In the genomic region with DNA sequence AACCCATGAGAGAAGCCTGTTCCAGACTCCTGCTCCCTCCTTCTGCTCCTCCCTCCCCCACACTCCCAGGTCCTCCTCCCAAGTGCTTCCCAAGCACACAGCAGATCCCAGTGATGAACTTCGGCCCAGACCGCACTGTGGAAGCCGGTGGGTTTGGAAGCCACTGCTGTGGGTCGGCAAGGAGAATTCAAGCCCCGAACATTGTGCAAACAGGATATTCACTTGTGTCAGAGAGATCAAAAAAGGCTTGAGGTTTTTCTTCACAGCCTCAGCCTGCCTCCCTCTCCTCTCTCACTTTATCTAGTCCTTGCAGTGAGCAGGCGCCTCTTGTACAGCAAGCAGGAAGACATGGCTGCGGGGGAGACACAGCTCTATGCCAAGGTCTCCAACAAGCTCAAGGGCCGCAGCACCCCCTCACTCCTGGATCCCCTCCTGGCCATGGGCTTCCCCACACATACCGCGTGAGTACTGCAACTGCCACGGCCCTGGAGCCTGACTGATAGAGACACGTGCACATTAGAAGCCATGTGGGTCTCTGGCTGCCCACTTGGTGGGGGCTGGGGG, we compare ENCODE assay signal across 12 mouse cellular contexts. TPM values are rescaled to one million over a fixed set of nuclear protein-coding genes. Genes with fewer than 3 reads are reported as not detected.
DNase-seq lines count a peak whose midpoint lies in the region; ATAC-seq and TF ChIP-seq lines count a peak whose summit lies in the region.
"Had no signal": no experiment of that assay in that cellular context is flagged by ENCODE, and none has a peak within 500 bp of the region (broad histone marks: within the 10 kb centered on the region; RNA-seq: fewer than 3 reads in every experiment).

A gene (plus strand): TSS at position 103 of the 564 bp plus-strand sequence.

- H3K27ac ChIP-seq in heart, embryonic 11.5 days (ENCODE audit: low read depth, low read length) = no peak within 1 kb of the TSS
- peak within 1 kb of the TSS; percentile 84 for H3K27ac ChIP-seq in liver, embryonic 12.5 days
- H3K27ac ChIP-seq in testis, adult 2 months (ENCODE audit: control insufficient read depth, insufficient read depth, low read depth, low read length) = peak within 1 kb of the TSS; percentile 1; the same call in 1 of the 2 replicates
- H3K27ac ChIP-seq in hindbrain, postnatal 0 days = no peak within 1 kb of the TSS
- H3K27ac ChIP-seq: embryonic facial prominence, embryonic 13.5 days had no signal

- no peak within 1 kb of the TSS for H3K9ac ChIP-seq in heart, embryonic 11.5 days (ENCODE audit: low read depth, low read length)
- peak within 1 kb of the TSS; percentile 74 for H3K9ac ChIP-seq in liver, embryonic 12.5 days
- H3K9ac ChIP-seq in hindbrain, postnatal 0 days (replicated peaks; ENCODE audit: low read length) = no peak within 1 kb of the TSS
- H3K9ac ChIP-seq: embryonic facial prominence, embryonic 13.5 days had no signal

- no peaks in the 10 kb centered on the region for H3K27me3 ChIP-seq in heart, embryonic 11.5 days (ENCODE audit: control insufficient read depth, insufficient read depth, low read length)
- H3K27me3 ChIP-seq in liver, embryonic 12.5 days (replicated peaks) = no peaks in the 10 kb centered on the region
- no peaks in the 10 kb centered on the region for H3K27me3 ChIP-seq in testis, adult 2 months (ENCODE audit: control insufficient read depth, insufficient read depth, low read length)
- H3K27me3 ChIP-seq in hindbrain, postnatal 0 days (ENCODE audit: insufficient read depth, low read length) = no peaks in the 10 kb centered on the region
- H3K27me3 ChIP-seq: embryonic facial prominence, embryonic 13.5 days had no signal

- no peak within 1 kb of the TSS for H3K4me3 ChIP-seq in heart, embryonic 11.5 days (ENCODE audit: low read depth, low read length)
- H3K4me3 ChIP-seq in liver, embryonic 12.5 days = peak within 1 kb of the TSS; percentile 54
- H3K4me3 ChIP-seq in testis, adult 2 months (ENCODE audit: control insufficient read depth, low read depth, low read length) = no peak within 1 kb of the TSS
- H3K4me3 ChIP-seq in hindbrain, postnatal 0 days (ENCODE audit: low read length) = no peak within 1 kb of the TSS
- H3K4me3 ChIP-seq: embryonic facial prominence, embryonic 13.5 days; myocyte had no signal

- TF ChIP-seq POLR2A in testis, adult 2 months (IDR thresholded peaks at IDR 0.05; ENCODE audit: control insufficient read depth, low read depth, low read length) = no peak

- WGBS in heart, embryonic 11.5 days (ENCODE audit: insufficient replicate concordance) = 45% methylated on average over 12 of the region's 12 CpGs
- 13% methylated on average over 12 of the region's 12 CpGs for WGBS in liver, embryonic 12.5 days (ENCODE audit: insufficient replicate concordance)
- WGBS in hindbrain, postnatal 0 days = 79% methylated on average over 12 of the region's 12 CpGs

- no peak for ATAC-seq in heart, embryonic 11.5 days (replicated peaks; ENCODE audit: insufficient number of reproducible peaks, low FRiP score, low TSS enrichment)
- peak; percentile 77 for ATAC-seq in liver, embryonic 12.5 days
- ATAC-seq in hindbrain, postnatal 0 days = no peak
- ATAC-seq: lung, postnatal 0 days had no signal

- 0 out of 2 replicates have a peak within 1 kb of the TSS, but pooled peaks have one; percentile 5 for H3K4me2 ChIP-seq in heart, embryonic 11.5 days
- H3K4me2 ChIP-seq in liver, embryonic 12.5 days = peak within 1 kb of the TSS; percentile 73
- H3K4me2 ChIP-seq in hindbrain, postnatal 0 days (ENCODE audit: low read depth, low read length) = no peak within 1 kb of the TSS
- H3K4me2 ChIP-seq: embryonic facial prominence, embryonic 13.5 days had no signal

- 0 out of 2 replicates have a peak, but pooled peaks cover 2% of the 10 kb centered on the region for H3K4me1 ChIP-seq in heart, embryonic 11.5 days (ENCODE audit: control insufficient read depth, insufficient read depth, low read length)
- peaks cover 62% of the 10 kb centered on the region for H3K4me1 ChIP-seq in liver, embryonic 12.5 days
- no peaks in the 10 kb centered on the region for H3K4me1 ChIP-seq in testis, adult 2 months (ENCODE audit: control insufficient read depth, insufficient read depth, low read length)
- no peaks in the 10 kb centered on the region for H3K4me1 ChIP-seq in hindbrain, postnatal 0 days (ENCODE audit: insufficient read depth, low read length)
- H3K4me1 ChIP-seq: embryonic facial prominence, embryonic 13.5 days had no signal

- no peaks in the 10 kb centered on the region for H3K9me3 ChIP-seq in heart, embryonic 11.5 days (replicated peaks; ENCODE audit: control insufficient read depth, low read length)
- H3K9me3 ChIP-seq in liver, embryonic 12.5 days (replicated peaks) = no peaks in the 10 kb centered on the region
- no peaks in the 10 kb centered on the region for H3K9me3 ChIP-seq in hindbrain, postnatal 0 days (ENCODE audit: low read length)
- H3K9me3 ChIP-seq: embryonic facial prominence, embryonic 13.5 days had no signal

- TF ChIP-seq CTCF in testis, adult 2 months (IDR thresholded peaks at IDR 0.05; ENCODE audit: control insufficient read depth, insufficient read depth, insufficient replicate concordance, low read depth, low read length) = no peak
- no peak for TF ChIP-seq CTCF in hindbrain, postnatal 0 days (IDR thresholded peaks at IDR 0.05; ENCODE audit: low read depth)

- no peak for DNase-seq in heart, adult 8-10 months (ENCODE audit: low spot score)
- DNase-seq in MEL-GATA-1-ER (ENCODE audit: extremely low read depth, low read depth) = peak; percentile 38
- DNase-seq in Muller cell, postnatal 12 days (ENCODE audit: inconsistent ontology term) = no peak
- DNase-seq in left cerebral cortex, adult 8-10 months (ENCODE audit: low spot score in 2 of 2) = no peak
- DNase-seq in hindbrain, postnatal 0 days (ENCODE audit: low spot score) = no peak

- no peaks in the 10 kb centered on the region for H3K36me3 ChIP-seq in heart, embryonic 11.5 days (ENCODE audit: control insufficient read depth, insufficient read depth, low read length)
- peaks cover 21% of the 10 kb centered on the region for H3K36me3 ChIP-seq in liver, embryonic 12.5 days
- H3K36me3 ChIP-seq in testis, adult 2 months (ENCODE audit: control insufficient read depth, insufficient read depth, low read length) = no peaks in the 10 kb centered on the region
- H3K36me3 ChIP-seq in hindbrain, postnatal 0 days (ENCODE audit: insufficient read depth, low read length) = no peaks in the 10 kb centered on the region
- H3K36me3 ChIP-seq: embryonic facial prominence, embryonic 13.5 days had no signal

RNA-seq across cellular contexts. Expression of the gene that starts here (rescaled TPM):
- 2.4 and 2.9 TPM in 2 replicates for polyA plus RNA-seq in heart, embryonic 11.5 days (2014; fragmentation: Nextera tagmentation; extraction: Ambion mirVana)
- total RNA-seq in heart, adult 8-10 months (2022) = under 1 TPM in 2 of 4 experiments, not detected in 2; 0.11 to 0.19 TPM
- 23.2 and 25.6 TPM in 2 replicates for polyA plus RNA-seq in liver, embryonic 12.5 days (2016; fragmentation: Nextera tagmentation; extraction: Ambion mirVana)
- polyA plus RNA-seq in testis, adult 2 months (2012; rRNA removed) = 0.54 and 0.85 TPM in 2 replicates
- not detected for total RNA-seq in left cerebral cortex, adult 8-10 months (2022)
- 0.21 TPM in 1 of 2 replicates, not detected in the other for total RNA-seq in hindbrain, postnatal 0 days (2014; rRNA removed)
- not detected in 2 replicates for polyA plus RNA-seq in hindbrain, postnatal 0 days (2015; fragmentation: Nextera tagmentation; extraction: Ambion mirVana)
- total RNA-seq: gastrocnemius, adult 8-10 months had no signal
- polyA plus RNA-seq: myocyte had no signal

Comparison
In these comparisons a context has a peak if more than half of its experiments do, and no peak if none do; other contexts are left out.
1. H3K27ac ChIP-seq: peak in liver, embryonic 12.5 days (single experiment) and testis, adult 2 months (single experiment); none in heart, embryonic 11.5 days (single experiment) and hindbrain, postnatal 0 days (single experiment).